Mouse (Mus musculus) hindbrain, embryonic 13.5 days (tissue): ENCODE data around the gene Macrod1. TPM values are rescaled to one million over a fixed set of nuclear protein-coding genes. Genes with fewer than 3 reads are reported as not detected.
A peak's percentile ranks its signal among the peaks of the same experiment; 100 is the strongest.
"Not testable (repeated sequence)": the region's sequence is repeated elsewhere in the genome, so short reads cannot be mapped to it uniquely, and the experiment has no call there.

Source experiments
- ATAC-seq: fragments of 200-750 bp; cut with Nextera tagmentation; 2 replicates; pipeline ENCODE4 v1.8.0; 2017; ENCODE audit warnings: moderate TSS enrichment; ENCODE audit not compliant: low FRiP score
- H3K27ac ChIP-seq: fragments of 300-500 bp; sonication (generic); 2 replicates; pipeline ENCODE4 v1.5.1; 2015; ENCODE audit warnings: inconsistent platforms, mild to moderate bottlenecking, moderate library complexity
- H3K27me3 ChIP-seq: fragments of 300-500 bp; sonication (generic); 2 replicates; pipeline ENCODE4 v1.6.1; 2015; ENCODE audit warnings: mild to moderate bottlenecking, inconsistent platforms
- H3K36me3 ChIP-seq: fragments of 300-500 bp; sonication (generic); 2 replicates; pipeline ENCODE4 v1.6.1; 2015; ENCODE audit warnings: mild to moderate bottlenecking, inconsistent platforms
- H3K4me1 ChIP-seq: fragments of 300-500 bp; sonication (generic); replicated peaks from 2 replicates; pipeline ENCODE4 v1.6.1; 2015; ENCODE audit warnings: inconsistent platforms
- H3K4me2 ChIP-seq: fragments of 300-500 bp; sonication (generic); 2 replicates; pipeline ENCODE4 v1.6.1; 2015; ENCODE audit warnings: inconsistent platforms, mild to moderate bottlenecking, moderate library complexity
- H3K4me3 ChIP-seq: fragments of 300-500 bp; sonication (generic); 2 replicates; pipeline ENCODE4 v1.5.1; 2015; ENCODE audit warnings: mild to moderate bottlenecking, inconsistent platforms
- H3K9ac ChIP-seq: fragments of 300-500 bp; sonication (generic); 2 replicates; pipeline ENCODE4 v1.6.1; 2015; ENCODE audit warnings: mild to moderate bottlenecking, inconsistent platforms
- H3K9me3 ChIP-seq: fragments of 300-500 bp; sonication (generic); 2 replicates; pipeline ENCODE4 v1.6.1; 2016; ENCODE audit warnings: inconsistent platforms
- WGBS: fragments of 180-500 bp; shearing (Covaris S2); methylation state at CpG from one replicate; pipeline ENCODE4 v1.1.7; 2015; 5-methylcytosine and 5-hydroxymethylcytosine counted together
- polyA plus RNA-seq: library from polyadenylated mRNA; unstranded; fragments of >200 nt; fragmentation: Nextera tagmentation; extraction: Ambion mirVana; gene quantifications from 2 replicates; pipeline ENCODE4 v1.2.1, GENCODE M21; 2015

Macrod1 gene
- polyA plus RNA-seq, 1 experiment from 2014 or later = 5.3 TPM

- peak overlapping the region; percentile 95 for H3K27ac ChIP-seq
- ATAC-seq = peak; percentile 30
- H3K4me3 ChIP-seq = peak overlapping the region; percentile 92
- peak overlapping the region; percentile 96 for H3K9ac ChIP-seq
- WGBS = 1% methylated on average over 31 of the region's 35 CpGs
- H3K27me3 ChIP-seq = no peaks in the 10 kb centered on the region
- peaks cover 20% of the 10 kb centered on the region for H3K36me3 ChIP-seq
- H3K9me3 ChIP-seq = no peaks in the 10 kb centered on the region
- H3K4me2 ChIP-seq = peak overlapping the region; percentile 81
- peaks cover 39% of the 10 kb centered on the region for H3K4me1 ChIP-seq
These were observed 17.4 kb upstream of the Macrod1 start for GRCm38 (mm10) chr19:7039088-7039720.

DNA sequence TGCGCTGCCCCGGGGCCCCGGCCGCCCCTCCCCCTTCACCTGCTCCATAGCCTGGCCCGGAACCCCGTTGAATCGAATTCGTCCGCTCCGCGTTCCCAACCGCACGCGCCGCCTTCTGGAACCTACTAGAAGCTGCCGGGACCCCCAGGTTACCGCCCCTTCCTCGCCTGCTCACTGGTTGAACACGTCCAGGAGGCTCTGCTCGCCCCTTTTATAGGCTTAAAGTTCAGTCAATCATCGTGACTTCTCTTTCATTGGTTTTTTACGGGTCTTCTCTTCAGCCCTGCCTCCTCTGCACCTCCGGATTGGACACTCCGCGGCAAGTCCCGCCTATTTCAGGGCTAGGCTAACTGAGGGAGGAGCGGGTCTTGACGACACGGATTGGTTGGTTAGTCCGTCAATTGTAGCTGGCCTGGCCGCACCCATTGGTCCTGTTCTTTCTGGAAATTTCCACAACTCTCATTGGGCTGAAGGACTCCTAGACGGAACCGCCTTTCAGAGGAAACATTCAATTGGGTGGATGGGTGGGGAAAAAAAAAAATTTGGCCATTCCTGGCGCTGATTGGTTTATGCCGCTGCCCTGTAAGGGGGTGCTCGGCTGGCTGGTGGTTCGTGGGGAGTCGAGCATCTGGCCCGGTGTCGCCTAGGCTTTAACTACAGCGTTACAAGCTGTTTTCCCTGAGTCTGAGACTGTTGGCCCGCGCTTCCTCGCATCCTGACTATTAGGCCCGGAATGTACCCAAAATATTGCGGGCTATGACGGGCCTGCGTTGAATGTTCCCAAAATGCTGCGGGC is 16.6 kb upstream of the Macrod1 start, which contains the start of gene Stip1:
Gene Stip1 (minus strand): TSS at position 127 of the 796 bp plus-strand sequence.
- Histone ChIP-seq H3K4me3 (peak within 1 kb of the TSS; percentile 92), H3K4me1 (peaks cover 39% of the 10 kb centered on the region), H3K36me3 (peaks cover 13% of the 10 kb centered on the region), H3K27me3 (no peaks in the 10 kb centered on the region), H3K9ac (peak within 1 kb of the TSS; percentile 96), H3K27ac (peak within 1 kb of the TSS; percentile 96), H3K4me2 (peak within 1 kb of the TSS; percentile 81), H3K9me3 (no peaks in the 10 kb centered on the region)
- under 1% methylated on average over 45 of the region's 49 CpGs for WGBS
- peak; percentile 99 for ATAC-seq

- peak overlapping the region; percentile 81 for H3K4me2 ChIP-seq
- ATAC-seq = peak; percentile 0; the same call in 1 of the 2 replicates
- H3K9me3 ChIP-seq = no peaks in the 10 kb centered on the region
- no peaks in the 10 kb centered on the region for H3K27me3 ChIP-seq
- WGBS = 29% methylated on average over 13 of the region's 13 CpGs
- H3K27ac ChIP-seq = peak overlapping the region; percentile 96
- H3K4me1 ChIP-seq = peaks cover 39% of the 10 kb centered on the region
- peak overlapping the region; percentile 53 for H3K4me3 ChIP-seq
- peaks cover 6% of the 10 kb centered on the region for H3K36me3 ChIP-seq
- peak overlapping the region; percentile 85 for H3K9ac ChIP-seq
These were observed 15.9 kb upstream of the Macrod1 start for GRCm38 (mm10) chr19:7040637-7041130.

- H3K27ac ChIP-seq = peak overlapping the region; percentile 96
- 91% methylated on average over 2 of the region's 2 CpGs for WGBS
- H3K27me3 ChIP-seq = no peaks in the 10 kb centered on the region
- H3K36me3 ChIP-seq = peaks cover 6% of the 10 kb centered on the region
- peak overlapping the region; percentile 85; the same call in 1 of the 2 replicates for H3K9ac ChIP-seq
- ATAC-seq = no peak
- no peaks in the 10 kb centered on the region for H3K9me3 ChIP-seq
- peak overlapping the region; percentile 53 for H3K4me3 ChIP-seq
- peaks cover 38% of the 10 kb centered on the region for H3K4me1 ChIP-seq
- H3K4me2 ChIP-seq = peak overlapping the region; percentile 81
These were observed 15.4 kb upstream of the Macrod1 start for GRCm38 (mm10) chr19:7041171-7041570.

DNA sequence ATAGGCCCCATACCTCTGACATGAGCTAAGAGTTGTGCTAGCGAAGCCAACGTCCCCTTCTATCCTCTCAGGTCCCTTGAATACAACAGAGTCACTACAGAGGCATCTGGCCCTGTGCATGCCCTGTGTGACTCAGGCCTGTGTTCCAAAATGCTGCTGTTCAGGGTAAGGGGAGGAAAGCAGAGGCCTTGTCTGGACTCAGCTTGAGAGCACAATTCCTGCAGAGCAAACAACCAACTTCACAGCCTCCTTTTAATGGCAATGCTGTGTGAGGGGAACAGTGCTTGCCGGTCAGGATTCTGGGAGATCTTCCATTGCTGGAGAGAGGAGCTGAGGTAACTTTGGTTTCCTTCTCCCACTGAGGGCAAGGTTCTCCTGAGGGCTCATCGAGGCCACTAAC is 12.3 kb upstream of the Macrod1 start:
- 69% methylated on average over 4 of the region's 4 CpGs for WGBS

GRCm38 (mm10) chr19:7044706-7045105 is 11.9 kb upstream of the Macrod1 start:
- Histone ChIP-seq H3K36me3 (no peaks in the 10 kb centered on the region), H3K4me1 (peaks cover 7% of the 10 kb centered on the region), H3K4me3 (no peak overlapping the region), H3K27me3 (no peaks in the 10 kb centered on the region), H3K9ac (no peak overlapping the region), H3K4me2 (no peak overlapping the region), H3K27ac (no peak overlapping the region), H3K9me3 (no peaks in the 10 kb centered on the region)
- 42% methylated on average over 4 of the region's 4 CpGs for WGBS
- ATAC-seq = no peak

More for the DNA sequence above, 12.3 kb upstream of the Macrod1 start:
- no peak overlapping the region for H3K9ac ChIP-seq
- H3K9me3 ChIP-seq = no peaks in the 10 kb centered on the region
- no peaks in the 10 kb centered on the region for H3K36me3 ChIP-seq
- H3K27ac ChIP-seq = no peak overlapping the region
- ATAC-seq = no peak
- H3K4me1 ChIP-seq = peaks cover 7% of the 10 kb centered on the region
- H3K4me3 ChIP-seq = no peak overlapping the region
- no peak overlapping the region for H3K4me2 ChIP-seq
- H3K27me3 ChIP-seq = no peaks in the 10 kb centered on the region

DNA sequence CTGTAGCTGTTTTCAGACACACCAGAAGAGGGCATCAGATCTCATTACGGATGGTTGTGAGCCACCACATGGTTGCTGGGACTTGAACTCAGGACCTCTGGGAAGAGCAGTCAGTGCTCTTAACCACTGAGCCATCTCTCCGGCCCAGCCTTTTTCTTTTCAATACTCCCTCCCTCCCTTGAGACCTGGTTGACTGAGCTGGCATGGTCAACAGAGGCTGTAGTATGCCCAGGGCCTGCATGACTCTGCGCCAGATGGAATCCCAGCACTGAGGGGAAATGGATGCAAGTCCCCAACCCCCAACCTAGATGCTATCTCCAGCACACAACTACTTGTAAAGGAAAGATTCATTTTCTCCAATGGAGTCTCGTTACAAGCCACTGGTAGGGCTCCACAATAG is 3.2 kb upstream of the Macrod1 start:
- not testable (repeated sequence) for H3K27ac ChIP-seq, H3K36me3 ChIP-seq, H3K9ac ChIP-seq, H3K4me2 ChIP-seq, H3K9me3 ChIP-seq, H3K4me3 ChIP-seq, ATAC-seq
- Histone ChIP-seq H3K27me3 (peaks cover 36% of the 10 kb centered on the region), H3K4me1 (peaks cover 23% of the 10 kb centered on the region)
- WGBS = 81% methylated on average over 4 of the region's 4 CpGs

DNA sequence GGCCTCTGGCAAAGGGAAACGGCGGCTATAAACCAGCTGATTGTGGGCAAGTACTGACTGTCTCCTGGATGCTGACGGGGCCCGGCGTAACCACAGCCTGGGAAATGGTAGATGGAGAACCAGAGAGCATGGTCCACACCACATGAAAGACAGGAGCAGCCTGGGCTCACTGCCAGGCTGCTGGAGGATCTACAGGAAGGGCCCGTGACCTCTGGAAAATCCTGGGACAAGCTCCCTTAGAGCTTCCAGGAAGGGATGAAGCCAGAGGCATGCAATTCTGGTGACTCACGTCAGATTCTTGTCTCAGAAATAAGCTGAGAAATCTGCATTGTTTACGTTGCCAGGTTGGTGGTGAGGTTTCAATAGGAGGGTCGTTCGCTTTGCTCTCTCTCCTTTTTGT is 1.8 kb upstream of the Macrod1 start:
- Histone ChIP-seq H3K27me3 (peaks cover 50% of the 10 kb centered on the region), H3K4me1 (peaks cover 24% of the 10 kb centered on the region), H3K4me3 (no peak overlapping the region), H3K36me3 (no peaks in the 10 kb centered on the region), H3K4me2 (no peak overlapping the region), H3K27ac (no peak overlapping the region), H3K9ac (no peak overlapping the region), H3K9me3 (no peaks in the 10 kb centered on the region)
- 72% methylated on average over 10 of the region's 10 CpGs for WGBS
- ATAC-seq = no peak

DNA sequence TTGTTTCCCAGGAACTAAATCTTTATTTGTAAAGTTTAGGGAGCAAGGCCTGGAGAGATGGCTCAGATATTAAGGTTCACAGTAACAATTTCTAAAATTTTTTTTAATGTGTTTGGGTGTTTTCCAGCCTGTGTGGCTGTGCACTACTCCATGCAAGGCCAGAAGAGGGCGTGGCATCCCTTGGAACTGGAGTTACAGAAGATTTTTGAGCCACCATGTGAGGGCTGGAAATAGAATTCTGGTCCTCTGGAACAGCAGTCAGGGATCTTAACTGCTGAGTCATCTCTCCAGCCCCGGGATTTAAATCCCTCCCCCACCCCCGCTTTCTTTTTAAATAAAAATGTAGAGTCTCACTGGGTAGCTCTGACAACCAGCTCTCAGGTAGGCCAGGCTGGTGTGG is 1.4 kb upstream of the Macrod1 start:
- peaks cover 24% of the 10 kb centered on the region for H3K4me1 ChIP-seq
- 53% methylated on average over 3 of the region's 3 CpGs for WGBS

DNA sequence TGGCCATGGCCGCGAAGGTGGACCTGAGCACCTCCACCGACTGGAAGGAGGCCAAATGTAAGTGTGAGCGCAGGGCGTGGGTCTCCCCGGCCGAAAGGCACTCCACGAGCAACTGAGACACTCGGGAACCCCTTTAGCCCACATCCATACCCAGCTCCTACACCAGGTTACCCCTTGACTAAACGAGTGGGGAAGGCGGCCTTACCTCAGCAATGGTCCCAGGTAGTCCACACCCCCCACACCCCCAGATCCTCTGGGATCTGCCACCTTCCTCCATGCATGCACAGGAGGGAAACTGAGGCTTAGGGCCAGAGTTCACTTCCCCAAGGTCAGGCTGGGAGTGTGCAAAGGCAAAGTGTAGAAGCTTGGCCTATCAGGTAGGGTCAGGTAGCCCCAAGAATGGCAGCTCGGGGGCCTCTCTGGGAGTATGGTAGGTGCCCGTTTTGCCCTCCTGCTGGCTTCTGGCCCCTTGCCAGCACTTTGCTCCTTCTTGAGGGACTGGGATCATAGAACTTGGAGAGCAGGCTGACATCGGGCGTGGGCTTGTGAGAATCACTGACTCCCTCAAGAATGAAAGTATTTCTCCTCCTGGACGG is 614 bp downstream of the Macrod1 start:
- 4% methylated on average over 16 of the region's 16 CpGs for WGBS
- no peak overlapping the region for H3K27ac ChIP-seq
- peaks cover 66% of the 10 kb centered on the region for H3K27me3 ChIP-seq
- no peaks in the 10 kb centered on the region for H3K36me3 ChIP-seq
- H3K9ac ChIP-seq = peak overlapping the region; percentile 79
- H3K4me2 ChIP-seq = peak overlapping the region; percentile 100
- peak overlapping the region; percentile 66 for H3K4me3 ChIP-seq
- H3K4me1 ChIP-seq = peaks cover 24% of the 10 kb centered on the region
- no peaks in the 10 kb centered on the region for H3K9me3 ChIP-seq
- peak; percentile 22 for ATAC-seq

More for the DNA sequence above, 1.4 kb upstream of the Macrod1 start:
- ATAC-seq = no peak
- no peaks in the 10 kb centered on the region for H3K36me3 ChIP-seq
- no peak overlapping the region for H3K9ac ChIP-seq
- peaks cover 54% of the 10 kb centered on the region for H3K27me3 ChIP-seq
- H3K27ac ChIP-seq = no peak overlapping the region
- no peak overlapping the region for H3K4me3 ChIP-seq
- H3K9me3 ChIP-seq = no peaks in the 10 kb centered on the region
- H3K4me2 ChIP-seq = no peak overlapping the region

DNA sequence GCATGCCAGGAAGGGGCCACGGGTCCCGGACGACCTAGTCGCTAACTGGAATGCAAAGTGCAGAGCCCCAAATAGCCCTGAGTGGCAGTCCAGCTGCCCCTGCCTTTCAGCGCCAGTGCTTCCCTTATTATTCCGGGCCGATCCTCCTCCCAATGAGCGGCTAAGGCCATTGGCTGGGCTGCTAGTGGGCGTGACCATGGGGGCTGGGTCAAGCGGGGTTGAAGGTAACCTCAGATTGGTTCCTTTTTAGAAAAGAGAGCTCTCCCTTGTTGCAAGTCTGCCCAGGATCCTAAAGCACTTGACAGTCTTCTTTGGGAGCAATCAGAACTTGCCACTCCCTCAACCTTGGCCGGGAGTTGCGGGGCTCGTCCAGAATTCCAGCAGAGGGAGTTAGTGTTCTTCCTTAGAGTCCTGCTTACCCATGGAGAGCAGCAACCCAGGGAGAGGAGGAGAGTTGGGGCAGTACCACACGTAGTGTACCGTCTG is 1.2 kb downstream of the Macrod1 start:
- Histone ChIP-seq H3K4me1 (peaks cover 24% of the 10 kb centered on the region), H3K9ac (peak overlapping the region; percentile 79; the same call in 1 of the 2 replicates), H3K27ac (no peak overlapping the region), H3K4me3 (peak overlapping the region; percentile 66), H3K4me2 (peak overlapping the region; percentile 100), H3K36me3 (no peaks in the 10 kb centered on the region), H3K27me3 (peaks cover 64% of the 10 kb centered on the region), H3K9me3 (no peaks in the 10 kb centered on the region)
- WGBS = under 1% methylated on average over 15 of the region's 15 CpGs
- ATAC-seq = peak; percentile 48

GRCm38 (mm10) chr19:7058541-7058940 is 1.9 kb downstream of the Macrod1 start:
- H3K9me3 ChIP-seq = no peaks in the 10 kb centered on the region
- no peak overlapping the region for H3K27ac ChIP-seq
- peaks cover 66% of the 10 kb centered on the region for H3K27me3 ChIP-seq
- no peak for ATAC-seq
- no peak overlapping the region for H3K4me3 ChIP-seq
- H3K36me3 ChIP-seq = no peaks in the 10 kb centered on the region
- peak overlapping the region; percentile 100; the same call in 1 of the 2 replicates for H3K4me2 ChIP-seq
- 62% methylated on average over 6 of the region's 6 CpGs for WGBS
- H3K4me1 ChIP-seq = peaks cover 24% of the 10 kb centered on the region
- H3K9ac ChIP-seq = no peak overlapping the region; the same call in 1 of the 2 replicates
